Mouse (Mus musculus) hindbrain, embryonic 13.5 days (tissue): ENCODE measurements at regions not wholly inside any gene's neighbourhood (a gene's known extent, or its start where the extent isn't known, plus 50 kb on each side); places are given as distances from the start of the nearest gene placed in this dataset.
A peak's percentile ranks its signal among the peaks of the same experiment; 100 is the strongest.

Experiments
- ATAC-seq: fragments of 200-750 bp; cut with Nextera tagmentation; 2 replicates; pipeline ENCODE4 v1.8.0; 2017; ENCODE audit warnings: moderate TSS enrichment; ENCODE audit not compliant: low FRiP score
- H3K27ac ChIP-seq: fragments of 300-500 bp; sonication (generic); 2 replicates; pipeline ENCODE4 v1.5.1; 2015; ENCODE audit warnings: inconsistent platforms, mild to moderate bottlenecking, moderate library complexity
- H3K27me3 ChIP-seq: fragments of 300-500 bp; sonication (generic); 2 replicates; pipeline ENCODE4 v1.6.1; 2015; ENCODE audit warnings: mild to moderate bottlenecking, inconsistent platforms
- H3K36me3 ChIP-seq: fragments of 300-500 bp; sonication (generic); 2 replicates; pipeline ENCODE4 v1.6.1; 2015; ENCODE audit warnings: mild to moderate bottlenecking, inconsistent platforms
- H3K4me1 ChIP-seq: fragments of 300-500 bp; sonication (generic); replicated peaks from 2 replicates; pipeline ENCODE4 v1.6.1; 2015; ENCODE audit warnings: inconsistent platforms
- H3K4me2 ChIP-seq: fragments of 300-500 bp; sonication (generic); 2 replicates; pipeline ENCODE4 v1.6.1; 2015; ENCODE audit warnings: inconsistent platforms, mild to moderate bottlenecking, moderate library complexity
- H3K4me3 ChIP-seq: fragments of 300-500 bp; sonication (generic); 2 replicates; pipeline ENCODE4 v1.5.1; 2015; ENCODE audit warnings: mild to moderate bottlenecking, inconsistent platforms
- H3K9ac ChIP-seq: fragments of 300-500 bp; sonication (generic); 2 replicates; pipeline ENCODE4 v1.6.1; 2015; ENCODE audit warnings: mild to moderate bottlenecking, inconsistent platforms
- H3K9me3 ChIP-seq: fragments of 300-500 bp; sonication (generic); 2 replicates; pipeline ENCODE4 v1.6.1; 2016; ENCODE audit warnings: inconsistent platforms
- WGBS: fragments of 180-500 bp; shearing (Covaris S2); methylation state at CpG from one replicate; pipeline ENCODE4 v1.1.7; 2015; 5-methylcytosine and 5-hydroxymethylcytosine counted together

GRCm38 (mm10) chr1:90291256-90291655 lies 87.5 kb downstream of the Ackr3 start:
- Histone ChIP-seq H3K9ac (no peak overlapping the region), H3K36me3 (no peaks in the 10 kb centered on the region), H3K9me3 (no peaks in the 10 kb centered on the region), H3K4me1 (peaks cover 28% of the 10 kb centered on the region), H3K4me2 (no peak overlapping the region), H3K27ac (no peak overlapping the region), H3K27me3 (0 out of 2 replicates have a peak, but pooled peaks cover 3% of the 10 kb centered on the region), H3K4me3 (no peak overlapping the region)
- no peak for ATAC-seq
- 73% methylated on average over 1 of the region's 1 CpGs for WGBS

- Histone ChIP-seq H3K27me3 (no peaks in the 10 kb centered on the region), H3K9ac (no peak overlapping the region), H3K9me3 (no peaks in the 10 kb centered on the region), H3K27ac (no peak overlapping the region), H3K36me3 (no peaks in the 10 kb centered on the region), H3K4me2 (no peak overlapping the region), H3K4me3 (no peak overlapping the region), H3K4me1 (no peaks in the 10 kb centered on the region)
- WGBS = 72% methylated on average over 5 of the region's 5 CpGs
- no peak for ATAC-seq
These were observed 94.0 kb downstream of the Ackr3 start for GRCm38 (mm10) chr1:90297751-90298150.

- ATAC-seq = no peak
- Histone ChIP-seq H3K27me3 (no peaks in the 10 kb centered on the region), H3K4me1 (peaks cover 13% of the 10 kb centered on the region), H3K4me2 (no peak overlapping the region), H3K27ac (no peak overlapping the region), H3K36me3 (no peaks in the 10 kb centered on the region), H3K9me3 (no peaks in the 10 kb centered on the region), H3K4me3 (no peak overlapping the region), H3K9ac (no peak overlapping the region)
- 85% methylated on average over 10 of the region's 10 CpGs for WGBS
These were observed 96.4 kb downstream of the Ackr3 start for GRCm38 (mm10) chr1:90300229-90300628.

GRCm38 (mm10) chr1:90304331-90304730 lies 100.6 kb downstream of the Ackr3 start:
- H3K4me1 ChIP-seq = peaks cover 13% of the 10 kb centered on the region
- H3K4me2 ChIP-seq = no peak overlapping the region
- no peaks in the 10 kb centered on the region for H3K27me3 ChIP-seq
- ATAC-seq = 0 out of 2 replicates have a peak, but pooled peaks have one; percentile 59
- WGBS = 44% methylated on average over 7 of the region's 7 CpGs
- H3K36me3 ChIP-seq = no peaks in the 10 kb centered on the region
- no peak overlapping the region for H3K9ac ChIP-seq
- H3K27ac ChIP-seq = peak overlapping the region; percentile 49
- no peaks in the 10 kb centered on the region for H3K9me3 ChIP-seq
- H3K4me3 ChIP-seq = no peak overlapping the region

- H3K27me3 ChIP-seq = no peaks in the 10 kb centered on the region
- no peak for ATAC-seq
- H3K27ac ChIP-seq = peak overlapping the region; percentile 70; the same call in 1 of the 2 replicates
- H3K4me3 ChIP-seq = no peak overlapping the region
- H3K36me3 ChIP-seq = no peaks in the 10 kb centered on the region
- H3K4me2 ChIP-seq = no peak overlapping the region
- H3K9ac ChIP-seq = no peak overlapping the region
- 61% methylated on average over 3 of the region's 3 CpGs for WGBS
- no peaks in the 10 kb centered on the region for H3K9me3 ChIP-seq
- H3K4me1 ChIP-seq = peaks cover 40% of the 10 kb centered on the region
These were observed 107.2 kb downstream of the Ackr3 start for GRCm38 (mm10) chr1:90311016-90311415.

GRCm38 (mm10) chr1:90311649-90312442 lies 108.1 kb downstream of the Ackr3 start:
- H3K9me3 ChIP-seq = no peaks in the 10 kb centered on the region
- ATAC-seq = no peak; the same call in 1 of the 2 replicates
- no peak overlapping the region for H3K9ac ChIP-seq
- H3K4me1 ChIP-seq = peaks cover 40% of the 10 kb centered on the region
- H3K4me3 ChIP-seq = no peak overlapping the region
- WGBS = 37% methylated on average over 8 of the region's 8 CpGs
- peak overlapping the region; percentile 70 for H3K27ac ChIP-seq
- H3K36me3 ChIP-seq = no peaks in the 10 kb centered on the region
- no peaks in the 10 kb centered on the region for H3K27me3 ChIP-seq
- H3K4me2 ChIP-seq = no peak overlapping the region

GRCm38 (mm10) chr1:90313750-90314359 lies 110.1 kb downstream of the Ackr3 start:
- H3K27me3 ChIP-seq = no peaks in the 10 kb centered on the region; the same call in 1 of the 2 replicates
- ATAC-seq = peak; percentile 76
- H3K4me1 ChIP-seq = peaks cover 47% of the 10 kb centered on the region
- no peaks in the 10 kb centered on the region for H3K9me3 ChIP-seq
- no peaks in the 10 kb centered on the region for H3K36me3 ChIP-seq
- 59% methylated on average over 12 of the region's 12 CpGs for WGBS
- H3K4me2 ChIP-seq = no peak overlapping the region
- H3K4me3 ChIP-seq = no peak overlapping the region
- H3K27ac ChIP-seq = peak overlapping the region; percentile 20
- no peak overlapping the region for H3K9ac ChIP-seq

GRCm38 (mm10) chr1:90317902-90318301 lies 114.1 kb downstream of the Ackr3 start:
- Histone ChIP-seq H3K9ac (no peak overlapping the region), H3K4me2 (no peak overlapping the region), H3K9me3 (no peaks in the 10 kb centered on the region), H3K27me3 (no peaks in the 10 kb centered on the region; the same call in 1 of the 2 replicates), H3K4me1 (peaks cover 42% of the 10 kb centered on the region), H3K27ac (no peak overlapping the region), H3K36me3 (no peaks in the 10 kb centered on the region), H3K4me3 (no peak overlapping the region)
- 46% methylated on average over 6 of the region's 6 CpGs for WGBS
- no peak for ATAC-seq

GRCm38 (mm10) chr1:90318502-90318901 lies 114.7 kb downstream of the Ackr3 start:
- Histone ChIP-seq H3K4me2 (no peak overlapping the region), H3K9ac (no peak overlapping the region), H3K36me3 (no peaks in the 10 kb centered on the region), H3K27me3 (no peaks in the 10 kb centered on the region; the same call in 1 of the 2 replicates), H3K27ac (no peak overlapping the region), H3K9me3 (no peaks in the 10 kb centered on the region), H3K4me1 (peaks cover 38% of the 10 kb centered on the region), H3K4me3 (no peak overlapping the region)
- no peak for ATAC-seq
- 70% methylated on average over 9 of the region's 9 CpGs for WGBS

GRCm38 (mm10) chr1:90320518-90320917 lies 116.7 kb downstream of the Ackr3 start:
- ATAC-seq = no peak
- Histone ChIP-seq H3K36me3 (no peaks in the 10 kb centered on the region), H3K27me3 (no peaks in the 10 kb centered on the region; the same call in 1 of the 2 replicates), H3K4me1 (peaks cover 29% of the 10 kb centered on the region), H3K27ac (0 out of 2 replicates have a peak overlapping the region, but pooled peaks have one; percentile 10), H3K4me2 (no peak overlapping the region), H3K9me3 (no peaks in the 10 kb centered on the region), H3K4me3 (no peak overlapping the region), H3K9ac (no peak overlapping the region)
- WGBS = 47% methylated on average over 9 of the region's 9 CpGs

- Histone ChIP-seq H3K4me1 (peaks cover 29% of the 10 kb centered on the region), H3K27ac (no peak overlapping the region), H3K9ac (no peak overlapping the region), H3K4me2 (no peak overlapping the region), H3K9me3 (no peaks in the 10 kb centered on the region), H3K4me3 (no peak overlapping the region), H3K36me3 (no peaks in the 10 kb centered on the region), H3K27me3 (peaks cover 5% of the 10 kb centered on the region; the same call in 1 of the 2 replicates)
- ATAC-seq = no peak
- 89% methylated on average over 8 of the region's 8 CpGs for WGBS
These were observed 117.7 kb downstream of the Ackr3 start for GRCm38 (mm10) chr1:90321501-90321900.

GRCm38 (mm10) chr1:90327237-90327636 lies 123.5 kb downstream of the Ackr3 start:
- Histone ChIP-seq H3K27me3 (0 out of 2 replicates have a peak, but pooled peaks cover 5% of the 10 kb centered on the region), H3K4me3 (no peak overlapping the region), H3K9me3 (no peaks in the 10 kb centered on the region), H3K27ac (no peak overlapping the region), H3K4me1 (peaks cover 16% of the 10 kb centered on the region; the same call in 1 of the 2 replicates), H3K36me3 (no peaks in the 10 kb centered on the region), H3K4me2 (no peak overlapping the region), H3K9ac (no peak overlapping the region)
- no peak for ATAC-seq
- WGBS = 75% methylated on average over 6 of the region's 6 CpGs
